In genomic region chr2:152736090-152736601, GRCm38 (mm10) we compare ENCODE assay signal across 8 mouse cellular contexts. TPM values are rescaled to one million over a fixed set of nuclear protein-coding genes. Genes with fewer than 3 reads are reported as not detected.
DNase-seq lines count a peak whose midpoint lies in the region; ATAC-seq lines count a peak whose summit lies in the region.

Gene Id1, plus strand, starts transcription at chr2:152736251.

- peaks cover 34% of the 10 kb centered on the region for H3K4me1 ChIP-seq in embryonic facial prominence, embryonic 12.5 days
- H3K4me1 ChIP-seq in limb, embryonic 12.5 days (replicated peaks) = peaks cover 54% of the 10 kb centered on the region
- H3K4me1 ChIP-seq in midbrain, embryonic 14.5 days (ENCODE audit: control insufficient read depth, insufficient read depth, low read length) = peaks cover 35% of the 10 kb centered on the region

- H3K9ac ChIP-seq in embryonic facial prominence, embryonic 12.5 days = peak within 1 kb of the TSS; percentile 80
- H3K9ac ChIP-seq in limb, embryonic 12.5 days (replicated peaks) = peak within 1 kb of the TSS; percentile 98
- H3K9ac ChIP-seq in midbrain, embryonic 14.5 days (replicated peaks; ENCODE audit: low read length) = peak within 1 kb of the TSS; percentile 52

- peak within 1 kb of the TSS; percentile 90 for H3K4me2 ChIP-seq in embryonic facial prominence, embryonic 12.5 days (replicated peaks)
- peak within 1 kb of the TSS; percentile 93 for H3K4me2 ChIP-seq in limb, embryonic 12.5 days
- H3K4me2 ChIP-seq in midbrain, embryonic 14.5 days (ENCODE audit: low read length) = peak within 1 kb of the TSS; percentile 90

- no peaks in the 10 kb centered on the region for H3K36me3 ChIP-seq in embryonic facial prominence, embryonic 12.5 days
- peaks cover 8% of the 10 kb centered on the region; the same call in 1 of the 2 replicates for H3K36me3 ChIP-seq in limb, embryonic 12.5 days
- H3K36me3 ChIP-seq in midbrain, embryonic 14.5 days (ENCODE audit: control insufficient read depth, insufficient read depth, low read length) = no peaks in the 10 kb centered on the region

- H3K9me3 ChIP-seq in embryonic facial prominence, embryonic 12.5 days = no peaks in the 10 kb centered on the region
- H3K9me3 ChIP-seq in limb, embryonic 12.5 days = no peaks in the 10 kb centered on the region
- no peaks in the 10 kb centered on the region for H3K9me3 ChIP-seq in midbrain, embryonic 14.5 days (ENCODE audit: control insufficient read depth, low read length)

- peak; percentile 83 for DNase-seq in ovary, adult 18-20 months (ENCODE audit: low spot score)
- no peak for DNase-seq in ovary, postnatal 10 days (ENCODE audit: low spot score)
- DNase-seq in heart, adult 11 months = peak; percentile 100
- peak; percentile 91 for DNase-seq in kidney, adult 11 months
- DNase-seq in midbrain, embryonic 14.5 days = peak; percentile 85
- DNase-seq in spleen, postnatal 10 days (ENCODE audit: low spot score in 2 of 2) = peak; percentile 58 to 74

- ATAC-seq in embryonic facial prominence, embryonic 12.5 days (ENCODE audit: insufficient number of reproducible peaks, insufficient read depth, low FRiP score, low TSS enrichment) = peak; percentile 67
- ATAC-seq in limb, embryonic 12.5 days (ENCODE audit: insufficient number of reproducible peaks, insufficient read depth, low FRiP score, low TSS enrichment, low read depth) = peak; percentile 66
- ATAC-seq in midbrain, embryonic 14.5 days (ENCODE audit: low FRiP score, low TSS enrichment) = peak; percentile 56; the same call in 1 of the 2 replicates

- peak within 1 kb of the TSS; percentile 68 for H3K4me3 ChIP-seq in embryonic facial prominence, embryonic 12.5 days
- H3K4me3 ChIP-seq in limb, embryonic 12.5 days (replicated peaks) = peak within 1 kb of the TSS; percentile 91
- peak within 1 kb of the TSS; percentile 45 for H3K4me3 ChIP-seq in midbrain, embryonic 14.5 days (replicated peaks; ENCODE audit: low read depth, low read length)

- H3K27me3 ChIP-seq in embryonic facial prominence, embryonic 12.5 days = no peaks in the 10 kb centered on the region
- no peaks in the 10 kb centered on the region for H3K27me3 ChIP-seq in limb, embryonic 12.5 days
- no peaks in the 10 kb centered on the region for H3K27me3 ChIP-seq in midbrain, embryonic 14.5 days (ENCODE audit: control insufficient read depth, insufficient read depth, low read length)

- peak within 1 kb of the TSS; percentile 94 for H3K27ac ChIP-seq in embryonic facial prominence, embryonic 12.5 days
- H3K27ac ChIP-seq in limb, embryonic 12.5 days = peak within 1 kb of the TSS; percentile 99
- H3K27ac ChIP-seq in midbrain, embryonic 14.5 days (replicated peaks; ENCODE audit: low read depth, low read length) = peak within 1 kb of the TSS; percentile 69

- WGBS in embryonic facial prominence, embryonic 12.5 days = under 1% methylated on average over 28 of the region's 28 CpGs
- WGBS in limb, embryonic 12.5 days = under 1% methylated on average over 28 of the region's 28 CpGs
- under 1% methylated on average over 28 of the region's 28 CpGs for WGBS in midbrain, embryonic 14.5 days

RNA-seq across cellular contexts. Expression of gene Id1, which starts in this region (rescaled TPM):
- polyA plus RNA-seq in embryonic facial prominence, embryonic 12.5 days (2016; fragmentation: Nextera tagmentation; extraction: Ambion mirVana) = 168 and 170 TPM in 2 replicates
- polyA plus RNA-seq in limb, embryonic 12.5 days (2016; fragmentation: Nextera tagmentation; extraction: Ambion mirVana) = 299 and 330 TPM in 2 replicates
- 33.5 and 38.8 TPM in 2 replicates for polyA plus RNA-seq in midbrain, embryonic 14.5 days (2014; fragmentation: Nextera tagmentation; extraction: Ambion mirVana)
